Mouse (Mus musculus) cerebellum, adult 2 months (tissue): Measurements from ENCODE around the gene Acadm. TPM values are rescaled to one million over a fixed set of nuclear protein-coding genes. Genes with fewer than 3 reads are reported as not detected.

Experiments
- DNase-seq, 2 experiments: peaks; one replicate each; pipeline ENCODE4 v3.0.0; 2021
- H3K27ac ChIP-seq: fragments of 200-500 bp; 2 replicates; pipeline ENCODE4 v1.5.1; 2012; ENCODE audit warnings: low read length, control low read depth, inconsistent platforms; ENCODE audit not compliant: insufficient read depth
- H3K27me3 ChIP-seq: fragments of 200-500 bp; 2 replicates; pipeline ENCODE4 v1.6.1; 2012; ENCODE audit warnings: inconsistent platforms, mild to moderate bottlenecking, low read length, moderate library complexity; ENCODE audit not compliant: control insufficient read depth, insufficient read depth
- H3K4me1 ChIP-seq: fragments of 200-500 bp; 2 replicates; pipeline ENCODE4 v1.6.1; 2011; ENCODE audit warnings: low read length; ENCODE audit not compliant: control insufficient read depth, insufficient read depth
- H3K4me3 ChIP-seq: fragments of 200-500 bp; replicated peaks from 2 replicates; pipeline ENCODE3; 2011; ENCODE audit warnings: mild to moderate bottlenecking, low read depth, low read length, control low read depth; ENCODE audit not compliant: insufficient read depth
- CTCF ChIP-seq: fragments of 200-500 bp; IDR thresholded peaks from 2 replicates; pipeline ENCODE4 v1.5.1; 2011; ENCODE audit warnings: low read depth, mild to moderate bottlenecking, control low read depth, low read length, moderate library complexity, borderline replicate concordance; ENCODE audit not compliant: insufficient read depth
- POLR2A ChIP-seq: fragments of 200-500 bp; IDR thresholded peaks from 2 replicates; pipeline ENCODE4 v1.6.1; 2011; ENCODE audit warnings: low read length, control low read depth, borderline replicate concordance; ENCODE audit not compliant: insufficient read depth
- WGBS: fragments of 180-500 bp; shearing (Covaris S2); methylation state at CpG from one replicate; pipeline ENCODE4 v1.1.7; 2018; 5-methylcytosine and 5-hydroxymethylcytosine counted together
- polyA plus RNA-seq: library from polyadenylated mRNA; depleted of rRNA; stranded (reverse); fragments of >200 nt; gene quantifications from 2 replicates; pipeline ENCODE4 v1.2.3, GENCODE M21; 2012

Acadm gene
- polyA plus RNA-seq, 1 experiment: 59.4 TPM

- Histone ChIP-seq H3K4me1 (no peaks in the 10 kb centered on the region), H3K27ac (no peak overlapping the region), H3K4me3 (no peak overlapping the region), H3K27me3 (no peaks in the 10 kb centered on the region)
- TF ChIP-seq POLR2A: no peak
- TF ChIP-seq CTCF: no peak
- DNase-seq: no peak
- 88% methylated on average over 9 of the region's 9 CpGs for WGBS
Observed at GRCm38 (mm10) chr3:153935878-153936277, 8.6 kb downstream of the Acadm start.

- DNase-seq: no peak
- H3K4me3 ChIP-seq: no peak overlapping the region
- TF ChIP-seq CTCF (no peak), POLR2A (no peak)
- H3K27ac ChIP-seq: no peak overlapping the region
- no peaks in the 10 kb centered on the region for H3K27me3 ChIP-seq
- 90% methylated on average over 5 of the region's 5 CpGs for WGBS
- H3K4me1 ChIP-seq: no peaks in the 10 kb centered on the region
Observed at GRCm38 (mm10) chr3:153932461-153932860, 12.0 kb downstream of the Acadm start.

- Histone ChIP-seq H3K27me3 (no peaks in the 10 kb centered on the region), H3K4me3 (no peak overlapping the region), H3K4me1 (no peaks in the 10 kb centered on the region), H3K27ac (no peak overlapping the region)
- WGBS: 91% methylated on average over 11 of the region's 11 CpGs
- TF ChIP-seq POLR2A (no peak), CTCF (no peak)
- no peak for DNase-seq
Observed at GRCm38 (mm10) chr3:153929526-153929925, 14.9 kb downstream of the Acadm start.

GRCm38 (mm10) chr3:153926333-153926732, 18.1 kb downstream of the Acadm start:
- Histone ChIP-seq H3K27me3 (no peaks in the 10 kb centered on the region), H3K4me3 (no peak overlapping the region), H3K4me1 (no peaks in the 10 kb centered on the region), H3K27ac (no peak overlapping the region)
- 91% methylated on average over 7 of the region's 7 CpGs for WGBS
- no peak for DNase-seq
- TF ChIP-seq POLR2A: no peak
- TF ChIP-seq CTCF: 0 out of 2 replicates have a peak, but pooled peaks have one; percentile 2

- H3K27me3 ChIP-seq: no peaks in the 10 kb centered on the region
- no peak overlapping the region for H3K27ac ChIP-seq
- no peak overlapping the region for H3K4me3 ChIP-seq
- WGBS: 94% methylated on average over 10 of the region's 10 CpGs
- no peak for DNase-seq
- H3K4me1 ChIP-seq: no peaks in the 10 kb centered on the region
- TF ChIP-seq CTCF (no peak), POLR2A (no peak)
Observed at GRCm38 (mm10) chr3:153921147-153921910, 23.1 kb downstream of the Acadm start.

- no peaks in the 10 kb centered on the region for H3K4me1 ChIP-seq
- no peak overlapping the region for H3K4me3 ChIP-seq
- TF ChIP-seq CTCF (no peak), POLR2A (no peak)
- WGBS: 5% methylated on average over 1 of the region's 1 CpGs
- DNase-seq: no peak
- no peak overlapping the region for H3K27ac ChIP-seq
- H3K27me3 ChIP-seq: no peaks in the 10 kb centered on the region
Observed at GRCm38 (mm10) chr3:153917200-153917599, 27.2 kb downstream of the Acadm start.

GRCm38 (mm10) chr3:153913510-153914243, 30.8 kb downstream of the Acadm start:
- 36% methylated on average over 6 of the region's 6 CpGs for WGBS
- DNase-seq: no peak

More at GRCm38 (mm10) chr3:153913510-153914243, 30.8 kb downstream of the Acadm start:
- Histone ChIP-seq H3K27me3 (no peaks in the 10 kb centered on the region), H3K4me1 (peaks cover 3% of the 10 kb centered on the region; the same call in 1 of the 2 replicates), H3K27ac (peak overlapping the region; percentile 92; the same call in 1 of the 2 replicates), H3K4me3 (no peak overlapping the region)
- TF ChIP-seq POLR2A (no peak), CTCF (no peak)
